Mouse (Mus musculus) liver, postnatal 0 days (tissue): ENCODE measurements around the gene Usp35. TPM values are rescaled to one million over a fixed set of nuclear protein-coding genes. Genes with fewer than 3 reads are reported as not detected.
A peak's percentile ranks its signal among the peaks of the same experiment; 100 is the strongest.

ENCODE experiments used
- ATAC-seq: fragments of 200-750 bp; cut with Nextera tagmentation; 2 replicates; pipeline ENCODE4 v1.8.0; 2017; ENCODE audit warnings: mild to moderate bottlenecking, moderate library complexity
- DNase-seq: peaks from one replicate; pipeline ENCODE4 v3.0.0-alpha.2; 2016
- H3K27ac ChIP-seq: fragments of 300-500 bp; sonication (generic); 2 replicates; pipeline ENCODE4 v1.5.1; 2014; ENCODE audit warnings: antibody characterized with exemption, moderate library complexity, mild to moderate bottlenecking, low read depth
- H3K27me3 ChIP-seq: fragments of 300-500 bp; sonication (generic); 2 replicates; pipeline ENCODE4 v1.6.1; 2014; ENCODE audit warnings: low read length, control low read depth, mixed read lengths; ENCODE audit not compliant: insufficient read depth
- H3K36me3 ChIP-seq: fragments of 300-500 bp; sonication (generic); replicated peaks from 2 replicates; pipeline ENCODE4 v1.6.1; 2014; ENCODE audit warnings: mild to moderate bottlenecking, control low read depth, low read length, moderate library complexity, mixed read lengths; ENCODE audit not compliant: insufficient read depth
- H3K4me1 ChIP-seq: fragments of 300-500 bp; sonication (generic); 2 replicates; pipeline ENCODE4 v1.6.1; 2014; ENCODE audit warnings: antibody characterized with exemption, mild to moderate bottlenecking, control low read depth; ENCODE audit not compliant: insufficient read depth
- H3K4me2 ChIP-seq: fragments of 300-500 bp; sonication (generic); 2 replicates; pipeline ENCODE4 v1.6.1; 2014; ENCODE audit warnings: low read depth, mild to moderate bottlenecking, low read length, moderate library complexity, mixed read lengths
- H3K4me3 ChIP-seq: fragments of 300-500 bp; sonication (generic); 2 replicates; pipeline ENCODE4 v1.5.1; 2014; ENCODE audit warnings: low read depth, low read length
- H3K9ac ChIP-seq: fragments of 300-500 bp; sonication (generic); replicated peaks from 2 replicates; pipeline ENCODE4 v1.6.1; 2014; ENCODE audit warnings: mild to moderate bottlenecking, moderate library complexity
- H3K9me3 ChIP-seq: fragments of 300-500 bp; sonication (generic); 2 replicates; pipeline ENCODE4 v1.6.1; 2016; ENCODE audit warnings: mild to moderate bottlenecking, control low read depth, low read length, mixed read lengths
- CTCF ChIP-seq: sonication (generic); IDR thresholded peaks from 2 replicates; pipeline ENCODE4 v1.5.1; 2016; ENCODE audit warnings: antibody characterized with exemption, low read depth
- EP300 ChIP-seq: IDR thresholded peaks from 2 replicates; pipeline ENCODE4 v1.6.1; 2016; ENCODE audit warnings: antibody characterized with exemption, low read depth, mild to moderate bottlenecking
- WGBS: fragments of 180-500 bp; shearing (Covaris S2); extraction: QIAGEN DNeasy Blood & Tissue Kit; methylation state at CpG from one replicate; pipeline ENCODE4 v1.1.7; 2014; ENCODE audit not compliant: insufficient replicate concordance; 5-methylcytosine and 5-hydroxymethylcytosine counted together
- polyA plus RNA-seq: library from polyadenylated mRNA; unstranded; fragments of >200 nt; fragmentation: Nextera tagmentation; extraction: Ambion mirVana; gene quantifications from 2 replicates; pipeline ENCODE4 v1.2.1, GENCODE M21; 2015

The Usp35 gene
- polyA plus RNA-seq, 1 experiment from 2014 or later = 0.14 TPM

DNA sequence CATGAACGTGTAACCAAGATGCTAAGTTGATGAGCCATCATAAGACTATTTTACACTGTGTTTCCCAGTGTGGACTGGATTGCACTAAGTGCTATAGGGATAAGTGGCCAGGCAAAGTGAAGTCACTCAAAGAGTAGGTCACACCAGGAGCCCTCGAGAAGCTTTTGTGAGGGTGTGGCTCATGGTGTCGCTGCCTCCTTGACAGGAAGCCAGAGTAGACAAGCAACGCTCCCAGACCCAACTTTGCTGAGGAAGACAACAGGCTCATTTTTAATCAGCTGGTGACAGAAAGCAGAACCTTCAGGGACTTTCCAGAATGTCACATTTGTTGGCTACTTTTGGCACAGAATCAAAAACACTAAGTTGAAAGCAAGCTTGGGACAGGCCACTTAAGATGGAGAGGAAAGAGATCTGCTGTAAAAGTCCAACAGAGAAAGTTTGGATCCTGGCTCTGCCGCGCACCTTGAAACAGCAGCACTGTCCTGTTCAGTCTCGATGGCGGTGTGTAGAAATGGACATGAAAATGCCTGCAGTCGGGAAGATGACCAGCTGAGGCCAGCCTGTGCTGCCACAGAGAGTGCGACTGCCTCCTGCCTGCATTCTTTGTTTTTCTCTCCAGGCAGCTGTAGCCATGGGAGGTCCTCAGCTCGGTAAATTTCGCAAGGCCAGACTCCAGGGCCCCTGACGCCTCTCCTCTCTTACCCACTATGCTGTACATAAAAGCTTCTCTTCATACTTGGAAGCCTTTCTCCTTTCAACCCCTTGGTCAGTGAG lies 23.4 kb upstream of the Usp35 start:
- Histone ChIP-seq H3K36me3 (no peaks in the 10 kb centered on the region), H3K9ac (no peak overlapping the region), H3K9me3 (no peaks in the 10 kb centered on the region), H3K4me2 (no peak overlapping the region), H3K4me1 (peaks cover 7% of the 10 kb centered on the region; the same call in 1 of the 2 replicates), H3K27ac (peak overlapping the region; percentile 35; the same call in 1 of the 2 replicates), H3K4me3 (no peak overlapping the region), H3K27me3 (no peaks in the 10 kb centered on the region)
- DNase-seq (no peak), ATAC-seq (peak; percentile 48)
- 39% methylated on average over 13 of the region's 13 CpGs for WGBS
- TF ChIP-seq CTCF (no peak), EP300 (no peak)

DNA sequence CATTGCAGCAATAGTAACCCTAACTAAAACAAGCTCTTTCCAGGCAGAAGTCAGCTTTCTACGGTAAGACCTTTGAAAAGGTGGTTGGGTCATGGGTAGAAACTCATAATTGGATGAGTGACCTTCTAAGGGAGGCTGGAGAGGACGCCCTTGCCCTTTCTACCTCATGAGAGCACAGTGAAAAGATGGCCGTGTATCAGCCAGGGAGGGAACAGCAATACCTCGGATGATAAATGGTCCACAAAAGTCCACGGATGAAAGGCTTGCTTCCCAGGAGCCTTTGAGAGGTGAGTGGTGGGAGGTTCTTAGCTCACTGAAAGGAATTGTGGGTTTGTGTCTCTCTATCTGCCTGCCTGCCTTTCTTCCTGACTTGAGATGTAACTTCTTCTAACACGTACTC lies 21.5 kb upstream of the Usp35 start:
- H3K27me3 ChIP-seq = no peaks in the 10 kb centered on the region
- no peak overlapping the region for H3K27ac ChIP-seq
- no peak overlapping the region for H3K4me2 ChIP-seq
- no peak for DNase-seq
- H3K4me3 ChIP-seq = no peak overlapping the region
- no peak for TF ChIP-seq CTCF
- no peak for TF ChIP-seq EP300
- H3K4me1 ChIP-seq = peaks cover 7% of the 10 kb centered on the region; the same call in 1 of the 2 replicates
- 75% methylated on average over 6 of the region's 6 CpGs for WGBS
- no peak for ATAC-seq
- H3K36me3 ChIP-seq = no peaks in the 10 kb centered on the region; the same call in 1 of the 2 replicates
- H3K9ac ChIP-seq = no peak overlapping the region
- no peaks in the 10 kb centered on the region for H3K9me3 ChIP-seq

GRCm38 (mm10) chr7:97351792-97352513 lies 20.1 kb upstream of the Usp35 start:
- no peak for DNase-seq
- TF ChIP-seq EP300 (no peak), CTCF (no peak)
- peaks cover 7% of the 10 kb centered on the region; the same call in 1 of the 2 replicates for H3K4me1 ChIP-seq
- H3K4me2 ChIP-seq = no peak overlapping the region
- WGBS = 73% methylated on average over 11 of the region's 11 CpGs
- H3K36me3 ChIP-seq = no peaks in the 10 kb centered on the region; the same call in 1 of the 2 replicates
- no peak overlapping the region for H3K4me3 ChIP-seq
- no peak overlapping the region for H3K27ac ChIP-seq
- no peak overlapping the region for H3K9ac ChIP-seq
- no peaks in the 10 kb centered on the region for H3K9me3 ChIP-seq
- H3K27me3 ChIP-seq = no peaks in the 10 kb centered on the region
- ATAC-seq = no peak

- Histone ChIP-seq H3K27ac (no peak overlapping the region), H3K4me1 (peaks cover 7% of the 10 kb centered on the region; the same call in 1 of the 2 replicates), H3K4me3 (no peak overlapping the region), H3K4me2 (no peak overlapping the region), H3K27me3 (no peaks in the 10 kb centered on the region), H3K9ac (no peak overlapping the region), H3K36me3 (no peaks in the 10 kb centered on the region; the same call in 1 of the 2 replicates), H3K9me3 (no peaks in the 10 kb centered on the region)
- WGBS = 81% methylated on average over 5 of the region's 5 CpGs
- DNase-seq (no peak), ATAC-seq (no peak)
- TF ChIP-seq EP300 (no peak), CTCF (no peak)
Measured at GRCm38 (mm10) chr7:97350891-97351290, 19.1 kb upstream of the Usp35 start.

GRCm38 (mm10) chr7:97349438-97349837 lies 17.6 kb upstream of the Usp35 start:
- no peak for DNase-seq
- no peak for TF ChIP-seq CTCF
- no peak for TF ChIP-seq EP300
- no peaks in the 10 kb centered on the region for H3K4me1 ChIP-seq
- H3K9me3 ChIP-seq = no peaks in the 10 kb centered on the region
- H3K9ac ChIP-seq = no peak overlapping the region
- no peak overlapping the region for H3K4me3 ChIP-seq
- H3K36me3 ChIP-seq = no peaks in the 10 kb centered on the region; the same call in 1 of the 2 replicates
- no peak overlapping the region for H3K27ac ChIP-seq
- no peak for ATAC-seq
- H3K4me2 ChIP-seq = no peak overlapping the region
- H3K27me3 ChIP-seq = no peaks in the 10 kb centered on the region
- WGBS = 81% methylated on average over 6 of the region's 6 CpGs

GRCm38 (mm10) chr7:97348836-97349235 lies 17.0 kb upstream of the Usp35 start:
- Histone ChIP-seq H3K27ac (no peak overlapping the region), H3K27me3 (no peaks in the 10 kb centered on the region), H3K9me3 (no peaks in the 10 kb centered on the region), H3K9ac (no peak overlapping the region), H3K4me3 (no peak overlapping the region), H3K36me3 (no peaks in the 10 kb centered on the region; the same call in 1 of the 2 replicates), H3K4me2 (no peak overlapping the region), H3K4me1 (no peaks in the 10 kb centered on the region)
- DNase-seq = no peak
- 79% methylated on average over 5 of the region's 5 CpGs for WGBS
- TF ChIP-seq CTCF = no peak
- no peak for TF ChIP-seq EP300
- no peak for ATAC-seq
